Mouse (Mus musculus): ENCODE measurements around the gene Armc7. TPM values are rescaled to one million over a fixed set of nuclear protein-coding genes. Genes with fewer than 3 reads are reported as not detected.
A peak's percentile ranks its signal among the peaks of the same experiment; 100 is the strongest.
"Not testable (repeated sequence)": the region's sequence is repeated elsewhere in the genome, so short reads cannot be mapped to it uniquely, and the experiment has no call there.

The Armc7 gene
- polyA plus RNA-seq, 1 experiment, result 8.5 TPM

GRCm38 (mm10) chr11:115472183-115472582, 3.3 kb upstream of the Armc7 start:
- no peak for DNase-seq
- H3K27me3 ChIP-seq (ENCODE audit: control insufficient read depth, insufficient read depth, low read length), result no peaks in the 10 kb centered on the region
- TF ChIP-seq CTCF (IDR thresholded peaks at IDR 0.05; ENCODE audit: borderline replicate concordance, insufficient read depth, low read depth, low read length) (no peak), POLR2A (IDR thresholded peaks at IDR 0.05; ENCODE audit: borderline replicate concordance, insufficient read depth, low read length) (no peak)
- H3K27ac ChIP-seq (ENCODE audit: insufficient read depth, low read length), result no peak overlapping the region
- 82% methylated on average over 7 of the region's 7 CpGs for WGBS
- peaks cover 16% of the 10 kb centered on the region; the same call in 1 of the 2 replicates for H3K4me1 ChIP-seq (ENCODE audit: control insufficient read depth, insufficient read depth, low read length)
- H3K4me3 ChIP-seq (replicated peaks; ENCODE audit: insufficient read depth, low read depth, low read length), result no peak overlapping the region

DNA sequence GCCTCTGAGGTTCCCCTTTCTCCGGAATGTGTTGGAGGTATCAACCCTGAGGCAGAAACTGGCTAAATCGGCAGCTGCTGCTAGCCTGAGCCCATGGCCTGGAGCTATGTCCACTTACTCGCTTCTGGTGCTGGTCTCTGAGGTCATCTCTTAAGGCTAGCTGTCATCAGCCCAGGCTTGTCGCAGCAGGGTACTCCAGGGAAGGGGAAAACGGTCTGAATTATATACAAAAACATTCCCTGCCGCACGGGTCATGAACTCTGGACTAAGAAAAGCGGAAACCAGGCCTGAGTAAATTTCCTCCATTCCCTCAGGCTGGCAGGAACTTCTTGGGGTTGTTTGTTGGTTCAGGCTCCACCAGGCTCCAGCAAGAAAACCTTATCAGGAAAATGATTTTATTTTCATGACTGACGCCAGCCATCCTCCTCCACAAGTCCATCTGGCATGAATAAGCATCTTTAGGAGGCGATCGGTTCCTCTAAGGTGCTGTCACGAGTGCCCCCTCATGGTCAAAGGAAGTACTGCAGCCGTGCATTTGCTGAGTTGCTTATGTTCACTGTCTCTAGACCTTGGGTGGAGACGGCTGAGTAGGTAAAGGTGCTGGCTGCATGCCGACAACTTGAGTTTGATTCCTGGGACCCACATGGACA, 1.7 kb upstream of the Armc7 start:
- Histone ChIP-seq H3K4me1 (ENCODE audit: control insufficient read depth, insufficient read depth, low read length) (peaks cover 16% of the 10 kb centered on the region; the same call in 1 of the 2 replicates), H3K27me3 (ENCODE audit: control insufficient read depth, insufficient read depth, low read length) (no peaks in the 10 kb centered on the region), H3K4me3 (replicated peaks; ENCODE audit: insufficient read depth, low read depth, low read length) (peak overlapping the region; percentile 44), H3K27ac (ENCODE audit: insufficient read depth, low read length) (peak overlapping the region; percentile 90)
- TF ChIP-seq POLR2A (IDR thresholded peaks at IDR 0.05; ENCODE audit: borderline replicate concordance, insufficient read depth, low read length), result peak; percentile 39; the same call in 1 of the 2 replicates
- TF ChIP-seq CTCF (IDR thresholded peaks at IDR 0.05; ENCODE audit: borderline replicate concordance, insufficient read depth, low read depth, low read length), result peak; percentile 98
- 5% methylated on average over 15 of the region's 15 CpGs for WGBS
- DNase-seq, result peak; percentile 94 to 99

GRCm38 (mm10) chr11:115475758-115476237, 331 bp downstream of the Armc7 start:
- Histone ChIP-seq H3K27me3 (ENCODE audit: control insufficient read depth, insufficient read depth, low read length) (no peaks in the 10 kb centered on the region), H3K27ac (ENCODE audit: insufficient read depth, low read length) (no peak overlapping the region), H3K4me1 (ENCODE audit: control insufficient read depth, insufficient read depth, low read length) (peaks cover 16% of the 10 kb centered on the region; the same call in 1 of the 2 replicates), H3K4me3 (replicated peaks; ENCODE audit: insufficient read depth, low read depth, low read length) (peak overlapping the region; percentile 74)
- WGBS, result 2% methylated on average over 28 of the region's 28 CpGs
- TF ChIP-seq CTCF (IDR thresholded peaks at IDR 0.05; ENCODE audit: borderline replicate concordance, insufficient read depth, low read depth, low read length) (no peak), POLR2A (IDR thresholded peaks at IDR 0.05; ENCODE audit: borderline replicate concordance, insufficient read depth, low read length) (no peak)
- DNase-seq, result no peak

DNA sequence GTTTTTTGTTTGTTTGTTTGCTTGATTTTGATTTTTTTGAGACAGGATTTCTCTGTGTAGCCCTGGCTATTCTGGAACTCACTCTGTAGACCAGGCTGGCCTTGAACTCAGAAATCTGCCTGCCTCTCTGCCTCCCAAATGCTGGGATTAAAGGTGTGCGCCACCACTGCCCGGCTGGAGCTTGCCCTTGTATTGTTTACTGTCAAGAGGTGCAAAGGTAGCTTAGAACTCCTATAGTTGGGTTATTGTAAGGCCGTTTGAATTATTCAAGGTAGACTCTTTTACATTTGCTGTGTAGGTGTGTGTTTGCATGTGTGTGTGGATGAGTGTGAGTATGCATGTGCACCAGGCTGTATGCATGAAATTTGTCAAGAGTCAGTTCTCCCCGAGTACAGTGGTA, 1.2 kb downstream of the Armc7 start:
- H3K27me3 ChIP-seq (ENCODE audit: control insufficient read depth, insufficient read depth, low read length); H3K4me3 ChIP-seq (replicated peaks; ENCODE audit: insufficient read depth, low read depth, low read length); DNase-seq; H3K27ac ChIP-seq (ENCODE audit: insufficient read depth, low read length): not testable (repeated sequence)
- WGBS, result 81% methylated on average over 4 of the region's 4 CpGs
- H3K4me1 ChIP-seq (ENCODE audit: control insufficient read depth, insufficient read depth, low read length), result peaks cover 16% of the 10 kb centered on the region; the same call in 1 of the 2 replicates

GRCm38 (mm10) chr11:115477388-115477787, 1.9 kb downstream of the Armc7 start:
- H3K4me3 ChIP-seq (replicated peaks; ENCODE audit: insufficient read depth, low read depth, low read length); H3K27me3 ChIP-seq (ENCODE audit: control insufficient read depth, insufficient read depth, low read length); DNase-seq; H3K27ac ChIP-seq (ENCODE audit: insufficient read depth, low read length): not testable (repeated sequence)
- 85% methylated on average over 7 of the region's 7 CpGs for WGBS
- peaks cover 16% of the 10 kb centered on the region; the same call in 1 of the 2 replicates for H3K4me1 ChIP-seq (ENCODE audit: control insufficient read depth, insufficient read depth, low read length)

- no peak for TF ChIP-seq CTCF (IDR thresholded peaks at IDR 0.05; ENCODE audit: borderline replicate concordance, insufficient read depth, low read depth, low read length)
- TF ChIP-seq POLR2A (IDR thresholded peaks at IDR 0.05; ENCODE audit: borderline replicate concordance, insufficient read depth, low read length), result no peak
- Histone ChIP-seq H3K4me1 (ENCODE audit: control insufficient read depth, insufficient read depth, low read length) (peaks cover 6% of the 10 kb centered on the region; the same call in 1 of the 2 replicates), H3K27me3 (ENCODE audit: control insufficient read depth, insufficient read depth, low read length) (no peaks in the 10 kb centered on the region), H3K27ac (ENCODE audit: insufficient read depth, low read length) (no peak overlapping the region), H3K4me3 (replicated peaks; ENCODE audit: insufficient read depth, low read depth, low read length) (no peak overlapping the region)
- WGBS, result 86% methylated on average over 9 of the region's 9 CpGs
- no peak for DNase-seq
Observed at GRCm38 (mm10) chr11:115478296-115478938, 3.0 kb downstream of the Armc7 start.

GRCm38 (mm10) chr11:115481553-115482259, 6.2 kb downstream of the Armc7 start:
- DNase-seq, result no peak
- H3K4me3 ChIP-seq (replicated peaks; ENCODE audit: insufficient read depth, low read depth, low read length), result no peak overlapping the region
- no peak overlapping the region for H3K27ac ChIP-seq (ENCODE audit: insufficient read depth, low read length)
- H3K4me1 ChIP-seq (ENCODE audit: control insufficient read depth, insufficient read depth, low read length), result no peaks in the 10 kb centered on the region
- TF ChIP-seq POLR2A (IDR thresholded peaks at IDR 0.05; ENCODE audit: borderline replicate concordance, insufficient read depth, low read length) (no peak), CTCF (IDR thresholded peaks at IDR 0.05; ENCODE audit: borderline replicate concordance, insufficient read depth, low read depth, low read length) (no peak)
- 88% methylated on average over 6 of the region's 6 CpGs for WGBS
- H3K27me3 ChIP-seq (ENCODE audit: control insufficient read depth, insufficient read depth, low read length), result no peaks in the 10 kb centered on the region

All from cerebellum, adult 2 months (tissue).